Mouse (Mus musculus): ENCODE measurements at regions not wholly inside any gene's neighbourhood (a gene's known extent, or its start where the extent isn't known, plus 50 kb on each side); places are given as distances from the start of the nearest gene placed in this dataset.

- in situ Hi-C loops (cut with MboI; ENCODE audit: low pct_ligation_motif_present, low pct_unique_long_range_greater_than_20kb, low sequenced_read_pairs): no loop called here
- no peak for TF ChIP-seq JUND (conservative IDR thresholded peaks at IDR 0.05; ENCODE audit: low read depth, low read length)
- TF ChIP-seq ZMIZ1 (IDR thresholded peaks at IDR 0.05; ENCODE audit: low read depth, low read length): no peak
- TF ChIP-seq ZC3H11A (IDR thresholded peaks at IDR 0.05; ENCODE audit: low read depth, low read length): no peak
- no peak for TF ChIP-seq IRF4 (IDR thresholded peaks at IDR 0.05; ENCODE audit: low read depth, low read length)
- no peak for TF ChIP-seq CHD2 (IDR thresholded peaks at IDR 0.05; ENCODE audit: low read length)
- TF ChIP-seq MAFK (IDR thresholded peaks at IDR 0.05; ENCODE audit: insufficient replicate concordance, low read length): no peak
- TF ChIP-seq PAX5 (IDR thresholded peaks at IDR 0.05; ENCODE audit: low read length): no peak
- TF ChIP-seq CTCF (conservative IDR thresholded peaks at IDR 0.05 in 1 of 2, IDR thresholded peaks at IDR 0.05 in 1 of 2; ENCODE audit: low read depth in 2 of 2, low read length in 2 of 2): no peak
- no peak for TF ChIP-seq TCF12 (IDR thresholded peaks at IDR 0.05; ENCODE audit: low read depth, low read length)
- TF ChIP-seq CHD1 (IDR thresholded peaks at IDR 0.05; ENCODE audit: low read depth, low read length): no peak
- TF ChIP-seq NRF1 (IDR thresholded peaks at IDR 0.05; ENCODE audit: low read depth, low read length): no peak
- TF ChIP-seq ETS1 (conservative IDR thresholded peaks at IDR 0.05; ENCODE audit: low read depth, low read length): no peak
- no peak for TF ChIP-seq RAD21 (IDR thresholded peaks at IDR 0.05; ENCODE audit: low read depth, low read length)
- no peak for TF ChIP-seq MYC (IDR thresholded peaks at IDR 0.05; ENCODE audit: low read depth, low read length)
- TF ChIP-seq MEF2A (IDR thresholded peaks at IDR 0.05; ENCODE audit: borderline replicate concordance, low read depth, low read length): no peak
- no peak for TF ChIP-seq ZNF384 (IDR thresholded peaks at IDR 0.05; ENCODE audit: low read depth, low read length)
- TF ChIP-seq MXI1 (IDR thresholded peaks at IDR 0.05; ENCODE audit: low read depth, low read length): no peak
- no peak for TF ChIP-seq BHLHE40 (IDR thresholded peaks at IDR 0.05; ENCODE audit: low read depth, low read length)
- TF ChIP-seq POLR2A (IDR thresholded peaks at IDR 0.05; ENCODE audit: low read depth, low read length): no peak
- Histone ChIP-seq H3K36me3 (replicated peaks in 1 of 2; ENCODE audit: control insufficient read depth in 1 of 2, insufficient read depth in 1 of 2, low read length in 1 of 2) (no peaks in the 10 kb centered on the region), H3K4me3 (replicated peaks in 1 of 3; ENCODE audit: low read depth in 2 of 3, low read length in 2 of 3, poor library complexity in 1 of 3) (no peak overlapping the region), H3K4me1 (ENCODE audit: control insufficient read depth in 1 of 2, insufficient read depth in 2 of 2) (peaks cover 0 to 10% of the 10 kb centered on the region in 2 experiments; a peak in 2 of 4 replicates), H3K9me3 (replicated peaks; ENCODE audit: low read length) (peaks cover 9% of the 10 kb centered on the region), H3K27me3 (replicated peaks) (peaks cover 4% of the 10 kb centered on the region), H3K27ac (ENCODE audit: insufficient read depth, low read depth) (no peak overlapping the region), H3K9ac (ENCODE audit: insufficient read depth, low read depth) (no peak overlapping the region), H3K79me2 (replicated peaks; ENCODE audit: control insufficient read depth, extremely low read depth, insufficient read depth, poor library complexity, severe bottlenecking) (no peaks in the 10 kb centered on the region), H3K4me2 (ENCODE audit: insufficient read depth, low read depth, poor library complexity, severe bottlenecking) (no peak overlapping the region)
- dilution Hi-C loops (cut with MboI; ENCODE audit: extremely low pct_ligation_motif_present, extremely low pct_unique_long_range_greater_than_20kb, low sequenced_read_pairs): no loop called here
- no peak for DNase-seq (ENCODE audit: extremely low read depth)
Observed at GRCm38 (mm10) chr10:117565529-117566086, 63.7 kb upstream of the Cpm start.

GRCm38 (mm10) chr10:117565110-117565509, 64.2 kb upstream of the Cpm start:
- no peak overlapping the region for H3K4me3 ChIP-seq (replicated peaks in 1 of 3; ENCODE audit: low read depth in 2 of 3, low read length in 2 of 3, poor library complexity in 1 of 3)
- no peak for DNase-seq (ENCODE audit: extremely low read depth)
- H3K79me2 ChIP-seq (replicated peaks; ENCODE audit: control insufficient read depth, extremely low read depth, insufficient read depth, poor library complexity, severe bottlenecking): no peaks in the 10 kb centered on the region
- peaks cover 4% of the 10 kb centered on the region for H3K27me3 ChIP-seq (replicated peaks)
- dilution Hi-C loops (cut with MboI; ENCODE audit: extremely low pct_ligation_motif_present, extremely low pct_unique_long_range_greater_than_20kb, low sequenced_read_pairs) (no loop called here), in situ Hi-C loops (cut with MboI; ENCODE audit: low pct_ligation_motif_present, low pct_unique_long_range_greater_than_20kb, low sequenced_read_pairs) (no loop called here)
- peaks cover 9% of the 10 kb centered on the region for H3K9me3 ChIP-seq (replicated peaks; ENCODE audit: low read length)
- peaks cover 0 to 13% of the 10 kb centered on the region in 2 experiments; a peak in 2 of 4 replicates for H3K4me1 ChIP-seq (ENCODE audit: control insufficient read depth in 1 of 2, insufficient read depth in 2 of 2)
- TF ChIP-seq E2F4 (IDR thresholded peaks at IDR 0.05; ENCODE audit: insufficient replicate concordance, low read depth, low read length): no peak
- TF ChIP-seq BHLHE40 (IDR thresholded peaks at IDR 0.05; ENCODE audit: low read depth, low read length): no peak
- TF ChIP-seq USF2 (conservative IDR thresholded peaks at IDR 0.05; ENCODE audit: low read depth, low read length): no peak
- TF ChIP-seq POLR2AphosphoS2 (IDR thresholded peaks at IDR 0.05; ENCODE audit: low read depth, low read length): no peak
- no peak overlapping the region for H3K27ac ChIP-seq (ENCODE audit: insufficient read depth, low read depth)
- no peaks in the 10 kb centered on the region for H3K36me3 ChIP-seq (replicated peaks in 1 of 2; ENCODE audit: control insufficient read depth in 1 of 2, insufficient read depth in 1 of 2, low read length in 1 of 2)
- no peak overlapping the region for H3K4me2 ChIP-seq (ENCODE audit: insufficient read depth, low read depth, poor library complexity, severe bottlenecking)
- no peak overlapping the region for H3K9ac ChIP-seq (ENCODE audit: insufficient read depth, low read depth)

Data from CH12.LX (cell line).